Mouse (Mus musculus): ENCODE data around the gene Fem1b. TPM values are rescaled to one million over a fixed set of nuclear protein-coding genes. Genes with fewer than 3 reads are reported as not detected.
A peak's percentile ranks its signal among the peaks of the same experiment; 100 is the strongest.

Gene Fem1b
- polyA plus RNA-seq, 1 experiment, result 16.5 TPM

GRCm38 (mm10) chr9:62838146-62838505 lies 26.4 kb upstream of the Fem1b start:
- no peaks in the 10 kb centered on the region for H3K79me2 ChIP-seq (ENCODE audit: control insufficient read depth, insufficient read depth)
- H3K4me2 ChIP-seq (ENCODE audit: low read depth), result peak overlapping the region; percentile 73
- peak overlapping the region; percentile 35 for H3K4me3 ChIP-seq
- H3K27me3 ChIP-seq (ENCODE audit: control insufficient read depth, insufficient read depth, insufficient read length), result no peaks in the 10 kb centered on the region
- TF ChIP-seq POLR2A (IDR thresholded peaks at IDR 0.05; ENCODE audit: insufficient read length, low read depth) (no peak), POLR2AphosphoS2 (IDR thresholded peaks at IDR 0.05; ENCODE audit: insufficient read length, low read depth) (no peak), MAX (IDR thresholded peaks at IDR 0.05; ENCODE audit: low read depth) (no peak), USF1 (IDR thresholded peaks at IDR 0.05; ENCODE audit: low read depth) (no peak), TCF3 (IDR thresholded peaks at IDR 0.05; ENCODE audit: insufficient read length, low read depth) (no peak), E2F4 (IDR thresholded peaks at IDR 0.05; ENCODE audit: insufficient read depth) (no peak), REST (IDR thresholded peaks at IDR 0.05; ENCODE audit: insufficient read depth, insufficient read length) (no peak), TCF12 (IDR thresholded peaks at IDR 0.05; ENCODE audit: insufficient read depth, poor library complexity, severe bottlenecking) (no peak), MYOG (IDR thresholded peaks at IDR 0.05; ENCODE audit: control insufficient read depth in 1 of 3, insufficient read depth in 1 of 3, insufficient read length in 2 of 3, low read depth in 2 of 3) (no peak), MYOD1 (IDR thresholded peaks at IDR 0.05; ENCODE audit: control insufficient read depth in 1 of 3, insufficient read length in 2 of 3, low read depth in 2 of 3) (no peak), SRF (IDR thresholded peaks at IDR 0.05; ENCODE audit: control insufficient read depth, insufficient read length, low read depth) (no peak), CEBPB (IDR thresholded peaks at IDR 0.05; ENCODE audit: insufficient read depth, poor library complexity, severe bottlenecking) (no peak)
- peak overlapping the region; percentile 76 for H3ac ChIP-seq (ENCODE audit: control insufficient read depth, insufficient read length)
- H3K36me3 ChIP-seq (ENCODE audit: control insufficient read depth, insufficient read depth), result no peaks in the 10 kb centered on the region

DNA sequence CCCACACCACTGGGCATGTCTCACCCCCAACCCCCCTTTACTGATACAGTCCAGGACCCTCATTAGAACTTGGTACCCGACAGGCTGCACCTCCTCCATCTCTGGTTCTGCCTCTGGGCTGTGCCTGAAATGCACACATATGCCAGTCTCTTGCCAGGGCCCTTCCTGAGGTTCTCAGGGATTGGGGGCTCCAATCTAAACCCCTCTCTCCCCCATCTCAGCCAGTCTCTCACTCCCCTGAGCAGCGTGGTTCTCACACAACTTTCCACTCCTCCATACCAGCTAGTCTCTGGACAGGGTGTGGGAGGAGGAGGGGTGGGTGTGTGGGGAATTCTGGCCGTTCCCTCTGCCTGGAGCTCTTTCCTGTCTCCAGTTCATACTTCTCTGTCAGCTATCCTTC lies 25.9 kb upstream of the Fem1b start:
- no peaks in the 10 kb centered on the region for H3K27me3 ChIP-seq (ENCODE audit: control insufficient read depth, insufficient read depth, insufficient read length)
- peak overlapping the region; percentile 73 for H3K4me2 ChIP-seq (ENCODE audit: low read depth)
- H3K4me3 ChIP-seq, result peak overlapping the region; percentile 35
- no peaks in the 10 kb centered on the region for H3K36me3 ChIP-seq (ENCODE audit: control insufficient read depth, insufficient read depth)
- H3K79me2 ChIP-seq (ENCODE audit: control insufficient read depth, insufficient read depth), result no peaks in the 10 kb centered on the region
- TF ChIP-seq MYOD1 (IDR thresholded peaks at IDR 0.05; ENCODE audit: control insufficient read depth in 1 of 3, insufficient read length in 2 of 3, low read depth in 2 of 3), result no peak
- no peak for TF ChIP-seq MAX (IDR thresholded peaks at IDR 0.05; ENCODE audit: low read depth)
- TF ChIP-seq REST (IDR thresholded peaks at IDR 0.05; ENCODE audit: insufficient read depth, insufficient read length), result no peak
- no peak for TF ChIP-seq POLR2A (IDR thresholded peaks at IDR 0.05; ENCODE audit: insufficient read length, low read depth)
- TF ChIP-seq TCF3 (IDR thresholded peaks at IDR 0.05; ENCODE audit: insufficient read length, low read depth), result no peak
- no peak overlapping the region for H3ac ChIP-seq (ENCODE audit: control insufficient read depth, insufficient read length)

DNA sequence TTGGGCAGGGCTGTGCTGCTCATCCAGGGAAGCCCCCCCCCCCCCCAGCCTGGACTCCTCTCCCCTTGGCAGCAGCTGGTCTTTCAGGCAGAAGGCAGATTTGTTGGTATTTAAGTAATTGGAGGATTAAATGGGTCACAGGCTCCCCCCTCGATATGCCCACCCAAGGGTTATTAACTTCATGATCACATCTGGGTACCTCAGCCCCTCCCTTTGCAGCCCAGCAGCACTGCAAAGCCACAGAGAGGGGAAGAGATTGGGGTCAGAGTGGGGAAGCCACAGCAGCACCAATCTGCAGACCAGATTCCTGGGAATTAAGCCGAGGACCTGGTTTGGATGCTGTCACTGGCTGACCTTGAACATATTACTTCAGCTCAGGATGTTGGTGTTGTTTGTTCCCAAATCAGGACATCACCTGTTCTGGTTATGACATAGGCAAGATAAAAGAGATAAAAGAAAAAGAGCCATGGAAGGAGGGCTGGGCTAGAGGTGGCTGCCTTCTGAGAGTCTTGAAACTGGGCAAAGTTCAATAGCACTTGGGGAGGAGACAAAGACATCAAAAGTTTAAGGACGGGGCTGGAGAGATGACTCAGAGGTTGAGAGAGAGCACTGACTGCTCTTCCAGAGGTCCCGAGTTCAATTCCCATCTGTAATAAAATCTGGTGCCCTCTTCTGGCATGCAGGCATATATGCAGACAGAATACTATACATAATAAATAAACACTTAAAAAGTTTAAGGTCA lies 24.1 kb upstream of the Fem1b start:
- no peak for TF ChIP-seq MAX (IDR thresholded peaks at IDR 0.05; ENCODE audit: low read depth)
- TF ChIP-seq USF1 (IDR thresholded peaks at IDR 0.05; ENCODE audit: low read depth), result no peak
- no peak for TF ChIP-seq POLR2A (IDR thresholded peaks at IDR 0.05; ENCODE audit: insufficient read length, low read depth)
- TF ChIP-seq SRF (IDR thresholded peaks at IDR 0.05; ENCODE audit: control insufficient read depth, insufficient read length, low read depth), result no peak
- no peak for TF ChIP-seq MYOD1 (IDR thresholded peaks at IDR 0.05; ENCODE audit: control insufficient read depth in 1 of 3, insufficient read length in 2 of 3, low read depth in 2 of 3)
- TF ChIP-seq TCF12 (IDR thresholded peaks at IDR 0.05; ENCODE audit: insufficient read depth, poor library complexity, severe bottlenecking), result no peak
- TF ChIP-seq REST (IDR thresholded peaks at IDR 0.05; ENCODE audit: insufficient read depth, insufficient read length), result no peak
- TF ChIP-seq TCF3 (IDR thresholded peaks at IDR 0.05; ENCODE audit: insufficient read length, low read depth), result no peak
- no peak for TF ChIP-seq POLR2AphosphoS2 (IDR thresholded peaks at IDR 0.05; ENCODE audit: insufficient read length, low read depth)
- TF ChIP-seq MYOG (IDR thresholded peaks at IDR 0.05; ENCODE audit: control insufficient read depth in 1 of 3, insufficient read depth in 1 of 3, insufficient read length in 2 of 3, low read depth in 2 of 3), result no peak
- no peak for TF ChIP-seq CEBPB (IDR thresholded peaks at IDR 0.05; ENCODE audit: insufficient read depth, poor library complexity, severe bottlenecking)
- no peak for TF ChIP-seq E2F4 (IDR thresholded peaks at IDR 0.05; ENCODE audit: insufficient read depth)
- no peaks in the 10 kb centered on the region for H3K27me3 ChIP-seq (ENCODE audit: control insufficient read depth, insufficient read depth, insufficient read length)
- H3K4me3 ChIP-seq, result no peak overlapping the region
- H3ac ChIP-seq (ENCODE audit: control insufficient read depth, insufficient read length), result no peak overlapping the region
- H3K79me2 ChIP-seq (ENCODE audit: control insufficient read depth, insufficient read depth), result no peaks in the 10 kb centered on the region
- H3K4me2 ChIP-seq (ENCODE audit: low read depth), result no peak overlapping the region
- no peaks in the 10 kb centered on the region for H3K36me3 ChIP-seq (ENCODE audit: control insufficient read depth, insufficient read depth)

GRCm38 (mm10) chr9:62834906-62835305 lies 23.2 kb upstream of the Fem1b start:
- H3K4me3 ChIP-seq, result no peak overlapping the region
- TF ChIP-seq SRF (IDR thresholded peaks at IDR 0.05; ENCODE audit: control insufficient read depth, insufficient read length, low read depth) (no peak), MYOG (IDR thresholded peaks at IDR 0.05; ENCODE audit: control insufficient read depth in 1 of 3, insufficient read depth in 1 of 3, insufficient read length in 2 of 3, low read depth in 2 of 3) (no peak), E2F4 (IDR thresholded peaks at IDR 0.05; ENCODE audit: insufficient read depth) (no peak)
- no peaks in the 10 kb centered on the region for H3K36me3 ChIP-seq (ENCODE audit: control insufficient read depth, insufficient read depth)
- no peak overlapping the region for H3ac ChIP-seq (ENCODE audit: control insufficient read depth, insufficient read length)
- H3K79me2 ChIP-seq (ENCODE audit: control insufficient read depth, insufficient read depth), result no peaks in the 10 kb centered on the region
- no peak overlapping the region for H3K4me2 ChIP-seq (ENCODE audit: low read depth)
- H3K27me3 ChIP-seq (ENCODE audit: control insufficient read depth, insufficient read depth, insufficient read length), result no peaks in the 10 kb centered on the region

- Histone ChIP-seq H3K4me3 (no peak overlapping the region), H3K4me2 (ENCODE audit: low read depth) (no peak overlapping the region), H3K27me3 (ENCODE audit: control insufficient read depth, insufficient read depth, insufficient read length) (no peaks in the 10 kb centered on the region), H3ac (ENCODE audit: control insufficient read depth, insufficient read length) (no peak overlapping the region), H3K36me3 (ENCODE audit: control insufficient read depth, insufficient read depth) (no peaks in the 10 kb centered on the region), H3K79me2 (ENCODE audit: control insufficient read depth, insufficient read depth) (no peaks in the 10 kb centered on the region)
- TF ChIP-seq POLR2A (IDR thresholded peaks at IDR 0.05; ENCODE audit: insufficient read length, low read depth), result no peak
- TF ChIP-seq USF1 (IDR thresholded peaks at IDR 0.05; ENCODE audit: low read depth), result no peak
- TF ChIP-seq REST (IDR thresholded peaks at IDR 0.05; ENCODE audit: insufficient read depth, insufficient read length), result no peak
- no peak for TF ChIP-seq MYOD1 (IDR thresholded peaks at IDR 0.05; ENCODE audit: control insufficient read depth in 1 of 3, insufficient read length in 2 of 3, low read depth in 2 of 3)
- no peak for TF ChIP-seq MAX (IDR thresholded peaks at IDR 0.05; ENCODE audit: low read depth)
Measured at GRCm38 (mm10) chr9:62829877-62830276, 18.1 kb upstream of the Fem1b start.
